Mouse (Mus musculus) lung, postnatal 0 days (tissue): ENCODE results near the gene Adgrl2. TPM values are rescaled to one million over a fixed set of nuclear protein-coding genes. Genes with fewer than 3 reads are reported as not detected.
A peak's percentile ranks its signal among the peaks of the same experiment; 100 is the strongest.

Source experiments
- ATAC-seq: fragments of 200-750 bp; cut with Nextera tagmentation; 2 replicates; pipeline ENCODE4 v1.8.0; 2017; ENCODE audit warnings: moderate library complexity
- DNase-seq: peaks from one replicate; pipeline ENCODE4 v3.0.0-alpha.2; 2016; ENCODE audit warnings: low spot score
- H3K27ac ChIP-seq: fragments of 300-500 bp; sonication (generic); 2 replicates; pipeline ENCODE4 v1.5.1; 2014; ENCODE audit warnings: antibody characterized with exemption, mild to moderate bottlenecking, low read length, mixed read lengths
- H3K27me3 ChIP-seq: fragments of 300-500 bp; sonication (generic); replicated peaks from 2 replicates; pipeline ENCODE4 v1.6.1; 2014; ENCODE audit warnings: low read length, mixed read lengths; ENCODE audit not compliant: insufficient read depth
- H3K36me3 ChIP-seq: fragments of 300-500 bp; sonication (generic); 2 replicates; pipeline ENCODE4 v1.6.1; 2014; ENCODE audit warnings: low read length, mixed read lengths; ENCODE audit not compliant: insufficient read depth
- H3K4me1 ChIP-seq: fragments of 300-500 bp; sonication (generic); 2 replicates; pipeline ENCODE4 v1.6.1; 2014; ENCODE audit warnings: antibody characterized with exemption, low read depth, low read length, mixed read lengths; ENCODE audit not compliant: insufficient read depth
- H3K4me2 ChIP-seq: fragments of 300-500 bp; sonication (generic); replicated peaks from 2 replicates; pipeline ENCODE4 v1.6.1; 2014; ENCODE audit warnings: low read depth, mild to moderate bottlenecking, low read length, moderate library complexity, mixed read lengths
- H3K4me3 ChIP-seq: fragments of 300-500 bp; sonication (generic); 2 replicates; pipeline ENCODE4 v1.5.1; 2014; ENCODE audit warnings: low read depth, low read length
- H3K9ac ChIP-seq: fragments of 300-500 bp; sonication (generic); replicated peaks from 2 replicates; pipeline ENCODE4 v1.6.1; 2014; ENCODE audit warnings: low read depth, mild to moderate bottlenecking
- H3K9me3 ChIP-seq: fragments of 300-500 bp; sonication (generic); 2 replicates; pipeline ENCODE4 v1.6.1; 2016; ENCODE audit warnings: low read length, mixed read lengths
- CTCF ChIP-seq: IDR thresholded peaks from 2 replicates; pipeline ENCODE4 v1.5.1; 2016; ENCODE audit warnings: antibody characterized with exemption, mild to moderate bottlenecking
- EP300 ChIP-seq: IDR thresholded peaks from 2 replicates; pipeline ENCODE4 v1.6.1; 2016; ENCODE audit warnings: antibody characterized with exemption, mild to moderate bottlenecking, control low read depth
- WGBS: fragments of 180-500 bp; shearing (Covaris S2); extraction: QIAGEN DNeasy Blood & Tissue Kit; methylation state at CpG from one replicate; pipeline ENCODE4 v1.1.7; 2014; 5-methylcytosine and 5-hydroxymethylcytosine counted together
- polyA plus RNA-seq: library from polyadenylated mRNA; unstranded; fragments of >200 nt; fragmentation: Nextera tagmentation; extraction: Ambion mirVana; gene quantifications from 2 replicates; pipeline ENCODE4 v1.2.1, GENCODE M21; 2015

The Adgrl2 gene
- polyA plus RNA-seq, 1 experiment from 2014 or later: 46.3 TPM

DNA sequence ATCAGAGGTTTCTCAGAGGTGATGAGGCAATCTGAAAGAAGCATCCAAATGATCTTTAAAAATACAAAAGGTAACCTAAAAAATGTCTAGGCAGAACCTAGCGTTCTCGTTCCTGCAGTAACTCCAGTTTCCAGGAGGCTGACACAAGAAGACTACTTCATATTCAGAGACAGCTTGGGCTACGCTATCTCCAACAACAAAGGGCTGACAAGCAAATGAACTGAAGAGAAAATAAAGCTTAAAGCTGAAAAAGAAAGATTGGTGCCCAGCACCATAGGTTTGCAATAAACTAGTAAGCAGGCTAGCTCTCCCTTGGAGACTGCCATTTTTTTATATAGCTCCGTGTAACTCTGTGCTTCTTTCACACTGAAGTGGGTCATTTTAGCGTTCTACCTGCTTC, 28.7 kb downstream of the Adgrl2 start:
- H3K4me1 ChIP-seq: peaks cover 28% of the 10 kb centered on the region
- no peak for TF ChIP-seq EP300
- no peak for TF ChIP-seq CTCF
- 49% methylated on average over 5 of the region's 5 CpGs for WGBS
- ATAC-seq (no peak), DNase-seq (no peak)
- H3K4me3 ChIP-seq: no peak overlapping the region
- H3K9me3 ChIP-seq: no peaks in the 10 kb centered on the region
- H3K27me3 ChIP-seq: no peaks in the 10 kb centered on the region
- H3K27ac ChIP-seq: no peak overlapping the region
- H3K36me3 ChIP-seq: no peaks in the 10 kb centered on the region
- no peak overlapping the region for H3K4me2 ChIP-seq
- no peak overlapping the region for H3K9ac ChIP-seq

DNA sequence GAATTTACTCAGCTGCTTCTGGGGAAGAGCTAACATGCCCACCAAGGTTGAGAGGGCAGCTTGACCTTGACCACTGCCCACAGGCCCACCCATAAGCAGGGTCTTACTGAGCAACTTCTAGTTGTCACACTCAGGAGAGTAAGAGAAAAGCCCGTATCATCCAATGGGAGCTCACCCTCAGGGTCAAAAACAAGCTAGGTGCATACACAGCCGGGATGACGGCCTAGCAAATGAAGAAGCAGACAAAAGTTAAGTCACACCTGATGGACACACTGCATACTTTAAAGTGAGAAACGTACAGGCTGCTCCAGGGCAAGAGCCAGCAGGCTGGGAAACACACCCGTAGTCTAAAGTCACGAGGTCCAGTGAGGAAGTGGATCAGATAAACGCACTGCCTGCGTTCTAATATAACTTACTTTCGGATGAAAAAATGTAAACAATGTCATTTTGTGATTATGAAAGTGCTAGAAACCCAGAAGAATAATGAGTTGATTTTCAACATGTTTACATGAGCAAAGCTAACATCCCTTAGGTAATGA, 29.5 kb downstream of the Adgrl2 start:
- DNase-seq (peak; percentile 49), ATAC-seq (peak; percentile 46)
- no peak for TF ChIP-seq CTCF
- TF ChIP-seq EP300: no peak
- no peak overlapping the region for H3K27ac ChIP-seq
- peaks cover 25% of the 10 kb centered on the region for H3K4me1 ChIP-seq
- H3K4me3 ChIP-seq: no peak overlapping the region
- H3K27me3 ChIP-seq: no peaks in the 10 kb centered on the region
- 21% methylated on average over 9 of the region's 9 CpGs for WGBS
- H3K9me3 ChIP-seq: no peaks in the 10 kb centered on the region
- no peak overlapping the region for H3K9ac ChIP-seq
- H3K36me3 ChIP-seq: no peaks in the 10 kb centered on the region
- H3K4me2 ChIP-seq: no peak overlapping the region

DNA sequence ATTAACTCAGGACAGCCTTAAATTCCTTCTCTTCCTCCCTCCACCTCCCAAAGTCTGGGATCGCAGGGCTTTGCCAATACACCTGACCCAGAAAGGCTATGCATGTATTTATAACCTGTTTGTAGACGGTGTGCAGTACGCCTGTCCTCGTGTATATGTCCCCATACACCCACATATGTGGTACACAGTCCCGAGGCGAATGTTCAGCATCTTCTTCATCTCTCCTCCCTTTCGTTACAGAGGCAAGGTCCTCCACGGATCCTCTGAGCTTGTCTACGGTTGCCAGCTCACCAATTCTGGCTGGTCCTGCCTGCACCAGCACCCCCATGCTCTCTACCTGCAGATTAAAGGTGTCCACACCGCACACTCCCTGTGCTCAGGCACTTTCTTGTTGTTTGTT, 30.1 kb downstream of the Adgrl2 start:
- no peak for TF ChIP-seq EP300
- no peak for TF ChIP-seq CTCF

DNA sequence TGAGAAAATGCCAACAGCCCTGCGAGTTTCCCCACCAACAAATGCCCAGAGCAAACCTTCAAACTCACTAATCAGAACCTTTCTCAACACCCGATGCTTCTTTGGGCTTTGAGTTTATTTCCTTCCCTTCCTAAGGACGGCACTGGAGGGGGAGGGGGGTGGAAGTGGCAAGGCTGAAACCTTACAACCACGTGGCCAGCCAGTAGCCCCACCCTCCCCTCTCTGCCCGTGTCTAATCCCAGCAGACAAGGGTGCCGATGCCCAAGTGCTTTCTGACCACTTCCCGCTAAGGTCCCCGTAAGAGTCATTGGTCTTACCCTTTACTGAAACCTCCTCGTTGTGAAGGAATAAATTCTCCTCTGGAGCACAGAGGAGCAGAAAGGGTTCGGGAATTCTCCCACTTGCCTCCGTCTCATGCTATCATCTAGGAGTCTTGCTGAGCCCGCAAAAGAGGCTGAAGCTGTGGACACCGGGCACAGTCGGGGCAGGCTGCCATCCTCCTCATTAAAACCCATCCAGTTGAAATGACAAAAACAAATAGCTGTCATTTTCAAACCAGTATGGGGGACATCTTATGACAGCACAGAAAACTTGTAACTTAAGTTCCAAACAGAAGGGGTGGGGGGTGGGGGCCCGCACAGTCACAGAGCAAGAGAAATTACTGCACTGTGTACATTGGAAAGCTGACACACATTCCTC, 30.9 kb downstream of the Adgrl2 start:
- 3% methylated on average over 15 of the region's 15 CpGs for WGBS
- no peaks in the 10 kb centered on the region for H3K27me3 ChIP-seq
- no peaks in the 10 kb centered on the region for H3K9me3 ChIP-seq
- DNase-seq (peak; percentile 71), ATAC-seq (peak; percentile 87)
- H3K9ac ChIP-seq: peak overlapping the region; percentile 27
- TF ChIP-seq CTCF (no peak), EP300 (no peak)
- H3K27ac ChIP-seq: no peak overlapping the region
- peak overlapping the region; percentile 39 for H3K4me3 ChIP-seq
- peaks cover 25% of the 10 kb centered on the region for H3K4me1 ChIP-seq
- peak overlapping the region; percentile 57 for H3K4me2 ChIP-seq
- H3K36me3 ChIP-seq: no peaks in the 10 kb centered on the region

More for the DNA sequence above, 30.1 kb downstream of the Adgrl2 start:
- H3K9me3 ChIP-seq: no peaks in the 10 kb centered on the region
- no peak overlapping the region for H3K9ac ChIP-seq
- H3K4me2 ChIP-seq: no peak overlapping the region
- DNase-seq (no peak), ATAC-seq (no peak)
- H3K36me3 ChIP-seq: no peaks in the 10 kb centered on the region
- no peaks in the 10 kb centered on the region for H3K27me3 ChIP-seq
- peaks cover 25% of the 10 kb centered on the region for H3K4me1 ChIP-seq
- H3K27ac ChIP-seq: no peak overlapping the region
- no peak overlapping the region for H3K4me3 ChIP-seq
- 74% methylated on average over 10 of the region's 10 CpGs for WGBS

DNA sequence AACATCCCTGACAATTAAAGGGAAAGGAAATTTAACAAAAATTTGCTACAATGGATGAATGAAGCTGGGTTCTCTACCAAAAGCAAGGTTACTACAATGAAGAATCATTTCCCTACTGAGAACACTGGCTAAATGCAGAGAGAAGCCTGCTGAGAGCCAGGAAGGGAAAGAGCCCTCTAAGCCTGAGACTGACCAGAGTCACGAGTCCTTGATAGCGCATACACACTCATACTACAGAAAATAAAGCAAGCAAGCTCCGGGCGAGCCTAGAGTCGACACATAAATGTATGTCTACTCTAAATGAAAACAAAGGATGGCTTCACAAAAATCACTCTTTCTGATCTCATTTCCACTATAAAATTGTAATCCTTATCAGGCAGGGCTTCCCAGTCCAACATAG, 31.6 kb downstream of the Adgrl2 start:
- Histone ChIP-seq H3K27ac (no peak overlapping the region), H3K36me3 (no peaks in the 10 kb centered on the region), H3K4me3 (peak overlapping the region; percentile 39), H3K4me2 (peak overlapping the region; percentile 57), H3K4me1 (peaks cover 25% of the 10 kb centered on the region), H3K27me3 (no peaks in the 10 kb centered on the region), H3K9me3 (no peaks in the 10 kb centered on the region), H3K9ac (no peak overlapping the region)
- WGBS: 45% methylated on average over 5 of the region's 5 CpGs
- ATAC-seq: 0 out of 2 replicates have a peak, but pooled peaks have one; percentile 56
- DNase-seq: no peak
- TF ChIP-seq CTCF: no peak

DNA sequence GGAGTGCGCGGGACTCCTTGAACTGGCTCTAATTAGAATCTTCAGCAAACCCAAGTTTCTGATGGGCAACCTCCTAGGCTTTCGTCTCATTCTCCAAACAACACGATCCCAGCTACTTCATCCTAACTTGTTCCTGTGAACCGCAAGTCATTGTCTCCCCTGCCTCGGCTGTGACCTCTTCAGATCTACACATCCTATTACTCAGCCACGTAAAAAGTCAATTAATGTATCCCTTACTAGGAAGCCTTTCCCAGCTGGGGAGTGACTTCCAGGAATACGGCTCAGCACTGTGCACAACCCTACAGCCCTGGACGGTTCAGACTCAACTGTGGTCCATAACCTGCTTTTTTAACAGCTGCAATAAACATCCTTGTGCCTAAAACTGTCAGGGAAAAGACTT, 32.2 kb downstream of the Adgrl2 start:
- ATAC-seq (peak; percentile 32; the same call in 1 of the 2 replicates), DNase-seq (no peak)
- no peak overlapping the region for H3K9ac ChIP-seq

More for the DNA sequence above, 32.2 kb downstream of the Adgrl2 start:
- H3K27ac ChIP-seq: no peak overlapping the region
- no peak overlapping the region for H3K4me2 ChIP-seq
- no peaks in the 10 kb centered on the region for H3K9me3 ChIP-seq
- no peak for TF ChIP-seq CTCF
- TF ChIP-seq EP300: no peak
- no peak overlapping the region for H3K4me3 ChIP-seq
- WGBS: 50% methylated on average over 9 of the region's 9 CpGs
- no peaks in the 10 kb centered on the region for H3K36me3 ChIP-seq
- peaks cover 25% of the 10 kb centered on the region for H3K4me1 ChIP-seq
- H3K27me3 ChIP-seq: no peaks in the 10 kb centered on the region
